Mouse (Mus musculus) testis, adult 2 months (tissue): ENCODE measurements around the gene Herc1. TPM values are rescaled to one million over a fixed set of nuclear protein-coding genes. Genes with fewer than 3 reads are reported as not detected.

Source experiments
- H3K27ac ChIP-seq: fragments of 200-500 bp; 2 replicates; pipeline ENCODE4 v1.5.1; 2012; ENCODE audit warnings: low read depth, low read length; ENCODE audit not compliant: control insufficient read depth, insufficient read depth
- H3K27me3 ChIP-seq: fragments of 200-500 bp; 2 replicates; pipeline ENCODE4 v1.6.1; 2012; ENCODE audit warnings: mild to moderate bottlenecking, low read length, moderate library complexity; ENCODE audit not compliant: control insufficient read depth, insufficient read depth
- H3K36me3 ChIP-seq: fragments of 200-500 bp; 2 replicates; pipeline ENCODE4 v1.6.1; 2012; ENCODE audit warnings: mild to moderate bottlenecking, low read length; ENCODE audit not compliant: control insufficient read depth, insufficient read depth
- H3K4me1 ChIP-seq: fragments of 200-500 bp; 2 replicates; pipeline ENCODE4 v1.6.1; 2012; ENCODE audit warnings: low read length; ENCODE audit not compliant: control insufficient read depth, insufficient read depth
- H3K4me3 ChIP-seq: fragments of 200-500 bp; 2 replicates; pipeline ENCODE4 v1.5.1; 2012; ENCODE audit warnings: low read depth, mild to moderate bottlenecking, low read length, moderate library complexity, mixed read lengths; ENCODE audit not compliant: control insufficient read depth
- CTCF ChIP-seq: fragments of 200-500 bp; IDR thresholded peaks from 2 replicates; pipeline ENCODE4 v1.5.1; 2012; ENCODE audit warnings: low read depth, mild to moderate bottlenecking, inconsistent platforms, low read length, moderate library complexity; ENCODE audit not compliant: control insufficient read depth, insufficient read depth, insufficient replicate concordance
- POLR2A ChIP-seq: fragments of 200-500 bp; IDR thresholded peaks from 2 replicates; pipeline ENCODE4 v1.6.1; 2012; ENCODE audit warnings: low read depth, mild to moderate bottlenecking, inconsistent platforms, low read length, moderate library complexity; ENCODE audit not compliant: control insufficient read depth
- polyA plus RNA-seq: library from polyadenylated mRNA; depleted of rRNA; stranded (reverse); fragments of >200 nt; gene quantifications from 2 replicates; pipeline ENCODE4 v1.2.3, GENCODE M21; 2012

Gene Herc1
- polyA plus RNA-seq, 1 experiment: 19.5 TPM

DNA sequence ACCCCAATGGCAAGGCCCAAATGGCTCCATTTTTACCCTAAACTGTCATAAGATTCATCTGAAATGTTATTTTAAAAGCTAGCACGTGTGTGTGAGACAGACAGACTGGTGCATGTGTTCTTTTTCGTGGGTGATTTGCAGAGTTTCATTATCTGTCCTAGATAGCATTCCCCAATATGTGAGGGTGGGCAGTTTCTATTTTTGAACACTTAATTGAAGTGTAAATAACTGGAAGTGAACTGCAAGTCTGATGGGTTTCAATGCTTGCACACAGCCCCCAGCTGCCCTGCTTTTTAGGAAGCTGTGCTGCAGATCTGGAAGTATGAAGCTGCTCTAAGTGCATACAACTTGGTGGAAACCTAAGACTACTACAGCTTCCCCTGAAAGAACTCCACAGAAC lies 164.9 kb downstream of the Herc1 start:
- Histone ChIP-seq H3K27me3 (no peaks in the 10 kb centered on the region), H3K4me1 (peaks cover 20% of the 10 kb centered on the region), H3K4me3 (no peak overlapping the region), H3K36me3 (no peaks in the 10 kb centered on the region; the same call in 1 of the 2 replicates), H3K27ac (peak overlapping the region; percentile 40)
- TF ChIP-seq POLR2A (no peak), CTCF (no peak)

DNA sequence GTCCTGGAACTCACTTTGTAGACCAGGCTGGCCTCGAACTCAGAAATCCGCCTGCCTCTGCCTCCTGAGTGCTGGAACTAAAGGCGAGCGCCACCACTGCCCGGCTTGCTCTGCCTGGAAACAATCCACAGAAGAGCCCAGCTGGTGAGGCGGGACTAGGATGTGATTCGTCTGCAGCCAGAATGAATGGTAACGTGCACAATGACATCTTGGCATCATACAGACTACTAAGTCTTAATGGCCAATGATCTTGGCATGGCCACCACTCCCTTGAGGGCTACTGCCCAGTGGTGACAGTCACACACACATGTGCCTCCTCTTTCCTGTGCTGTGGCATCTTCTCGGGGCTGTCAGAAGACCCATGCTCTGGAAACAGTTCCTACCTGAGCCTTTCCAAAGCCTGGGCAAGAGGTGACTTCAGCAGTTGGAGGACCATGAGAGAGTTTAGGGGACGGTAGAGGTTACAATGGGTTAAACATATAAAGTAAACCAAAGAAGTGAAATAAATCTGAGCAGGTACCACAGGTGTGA lies 165.5 kb downstream of the Herc1 start:
- peaks cover 16% of the 10 kb centered on the region for H3K4me1 ChIP-seq
- H3K27me3 ChIP-seq: no peaks in the 10 kb centered on the region
- no peaks in the 10 kb centered on the region; the same call in 1 of the 2 replicates for H3K36me3 ChIP-seq
- H3K27ac ChIP-seq: no peak overlapping the region
- TF ChIP-seq CTCF: no peak
- TF ChIP-seq POLR2A: no peak
- H3K4me3 ChIP-seq: no peak overlapping the region

DNA sequence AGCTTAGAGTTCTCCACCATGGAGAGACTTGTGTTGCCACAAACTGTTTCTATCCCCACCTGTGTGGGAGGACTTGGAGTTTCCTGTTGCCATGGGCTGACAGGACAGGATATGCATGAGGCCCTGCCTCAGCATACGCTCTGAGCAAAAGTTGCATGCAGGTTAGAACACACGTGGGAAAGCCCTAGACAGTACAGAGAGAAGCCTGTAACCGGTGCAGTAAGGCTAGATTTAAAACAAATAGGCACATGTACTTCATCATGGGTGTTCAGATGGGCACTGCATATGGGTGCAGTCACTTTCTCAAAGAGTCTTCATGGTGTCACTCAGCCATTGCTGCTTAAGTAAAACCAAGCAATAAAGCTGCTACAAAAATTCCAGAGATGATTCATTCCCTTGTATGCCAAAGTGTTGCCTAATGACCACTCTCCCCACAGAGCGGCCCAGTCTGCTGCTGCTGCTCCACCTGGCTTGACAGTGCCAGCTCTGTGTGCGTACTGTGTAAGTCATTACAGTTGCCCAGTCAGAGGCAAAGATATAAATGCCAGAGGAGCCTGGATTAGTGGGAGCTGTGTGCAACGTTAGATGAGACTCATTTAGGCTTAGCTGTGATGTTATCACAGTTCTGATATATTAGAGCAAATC lies 166.2 kb downstream of the Herc1 start:
- Histone ChIP-seq H3K27me3 (no peaks in the 10 kb centered on the region), H3K36me3 (no peaks in the 10 kb centered on the region; the same call in 1 of the 2 replicates), H3K4me1 (peaks cover 14% of the 10 kb centered on the region), H3K4me3 (no peak overlapping the region), H3K27ac (no peak overlapping the region)
- no peak for TF ChIP-seq POLR2A
- TF ChIP-seq CTCF: no peak

DNA sequence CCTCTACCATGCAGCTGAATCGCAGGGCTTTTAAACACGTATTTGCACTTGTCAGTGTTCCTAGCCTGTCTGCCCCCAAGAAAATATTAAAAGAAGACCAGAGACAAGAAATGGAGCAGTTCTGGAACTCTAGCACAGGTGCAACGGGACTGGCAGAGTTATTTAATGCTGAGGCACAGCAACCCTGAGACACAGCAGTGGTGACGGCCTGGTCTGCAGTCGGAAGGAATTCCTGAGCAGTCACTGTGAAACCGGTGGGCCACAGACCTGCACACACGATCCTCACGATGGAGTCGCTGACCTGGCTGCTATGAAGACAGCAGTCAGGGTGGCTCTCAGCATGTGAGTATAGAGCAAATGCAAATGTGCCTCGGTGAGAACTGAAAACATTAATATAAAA lies 167.5 kb downstream of the Herc1 start:
- no peak for TF ChIP-seq POLR2A
- TF ChIP-seq CTCF: no peak
- no peak overlapping the region for H3K4me3 ChIP-seq
- H3K4me1 ChIP-seq: peaks cover 7% of the 10 kb centered on the region
- no peaks in the 10 kb centered on the region for H3K27me3 ChIP-seq
- no peak overlapping the region for H3K27ac ChIP-seq
- H3K36me3 ChIP-seq: no peaks in the 10 kb centered on the region; the same call in 1 of the 2 replicates

DNA sequence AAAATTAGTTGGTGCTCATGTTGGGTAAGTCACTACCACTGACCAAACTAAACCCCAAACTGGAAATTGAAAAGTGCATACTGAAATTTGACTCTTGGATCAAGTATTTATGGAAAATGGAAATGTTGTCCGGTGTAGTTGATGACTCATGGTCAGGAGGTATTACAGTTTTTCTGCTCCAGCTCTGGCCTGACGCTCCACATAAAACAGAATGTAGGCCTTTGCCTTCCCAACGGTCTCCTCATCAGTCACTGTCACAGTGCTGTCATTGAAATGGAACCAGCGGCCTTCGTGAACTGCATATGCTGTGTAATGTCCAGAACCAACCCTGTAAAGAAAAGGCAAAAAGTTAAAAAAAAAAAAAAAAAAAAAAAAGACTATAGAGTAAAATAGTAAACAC lies 168.0 kb downstream of the Herc1 start:
- Histone ChIP-seq H3K36me3 (no peaks in the 10 kb centered on the region; the same call in 1 of the 2 replicates), H3K4me1 (peaks cover 7% of the 10 kb centered on the region), H3K27ac (no peak overlapping the region), H3K27me3 (no peaks in the 10 kb centered on the region), H3K4me3 (no peak overlapping the region)
- no peak for TF ChIP-seq CTCF
- TF ChIP-seq POLR2A: no peak

DNA sequence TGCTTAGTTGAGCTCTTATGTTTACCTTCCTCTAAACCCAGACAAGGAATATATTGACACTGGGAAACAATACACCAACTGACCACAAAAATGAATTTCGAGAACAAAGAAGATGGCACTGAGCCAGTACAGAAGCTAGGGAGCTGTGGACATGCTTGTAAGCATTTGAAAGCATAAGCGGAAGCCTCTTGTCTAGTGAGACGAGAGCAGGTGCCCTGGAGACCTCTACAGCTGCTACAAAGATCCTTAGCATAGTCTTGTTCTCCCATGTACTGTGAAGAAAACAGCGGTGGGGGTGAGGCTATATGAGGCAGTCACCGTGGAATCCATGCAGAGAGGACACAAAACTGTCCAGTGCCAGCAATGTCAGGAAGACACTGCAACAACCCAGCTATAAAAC lies 168.7 kb downstream of the Herc1 start:
- no peak overlapping the region for H3K27ac ChIP-seq
- no peaks in the 10 kb centered on the region for H3K27me3 ChIP-seq
- peaks cover 5% of the 10 kb centered on the region for H3K4me1 ChIP-seq
- H3K36me3 ChIP-seq: no peaks in the 10 kb centered on the region; the same call in 1 of the 2 replicates
- no peak for TF ChIP-seq CTCF
- no peak for TF ChIP-seq POLR2A
- no peak overlapping the region for H3K4me3 ChIP-seq

DNA sequence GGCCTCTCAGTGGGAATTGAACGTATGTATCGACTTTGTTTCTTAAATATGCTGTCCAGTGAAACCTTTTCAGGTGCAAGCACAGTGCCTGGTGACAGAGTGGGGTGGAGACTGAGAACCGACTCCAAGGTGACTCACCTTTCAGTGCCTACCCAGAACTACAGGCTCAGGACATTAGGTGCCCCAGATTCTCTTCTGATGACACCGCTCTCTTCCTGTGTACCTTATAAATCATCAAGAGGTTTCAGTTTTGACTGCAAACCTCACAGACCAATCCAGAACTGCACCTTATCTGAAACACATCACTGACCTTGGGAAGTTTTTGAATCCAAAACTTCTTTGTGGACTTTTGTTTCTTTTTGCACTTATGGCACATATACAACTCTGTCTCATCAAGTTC lies 170.0 kb downstream of the Herc1 start:
- Histone ChIP-seq H3K4me3 (no peak overlapping the region), H3K4me1 (no peaks in the 10 kb centered on the region), H3K27ac (no peak overlapping the region), H3K27me3 (no peaks in the 10 kb centered on the region), H3K36me3 (no peaks in the 10 kb centered on the region; the same call in 1 of the 2 replicates)
- TF ChIP-seq CTCF (no peak), POLR2A (no peak)

DNA sequence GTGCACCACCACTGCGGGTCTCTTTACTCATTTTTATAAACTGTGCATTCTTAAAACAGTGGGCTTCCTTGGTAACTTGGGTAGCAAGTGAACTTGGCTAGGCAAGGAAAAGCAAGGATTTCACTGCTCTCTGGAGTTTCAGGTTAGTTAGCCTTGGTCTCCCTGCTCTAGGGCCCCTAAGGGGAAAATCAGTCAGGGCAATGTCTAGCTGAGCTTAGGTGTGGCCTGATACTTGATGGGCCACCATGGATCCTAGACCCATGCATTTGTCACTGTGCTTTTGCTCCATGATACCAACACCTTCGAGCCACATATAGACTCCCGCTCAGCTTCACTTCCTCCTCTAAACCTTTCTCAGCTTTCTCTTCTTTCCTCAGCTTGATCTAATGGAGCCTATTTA lies 171.3 kb downstream of the Herc1 start:
- Histone ChIP-seq H3K4me3 (no peak overlapping the region), H3K36me3 (no peaks in the 10 kb centered on the region; the same call in 1 of the 2 replicates), H3K27me3 (no peaks in the 10 kb centered on the region), H3K4me1 (no peaks in the 10 kb centered on the region), H3K27ac (no peak overlapping the region)
- no peak for TF ChIP-seq CTCF
- no peak for TF ChIP-seq POLR2A
